Mouse (Mus musculus): ENCODE measurements around the gene Rex2.
"Not testable (repeated sequence)": the region's sequence is repeated elsewhere in the genome, so short reads cannot be mapped to it uniquely, and the experiment has no call there.

Gene Rex2

DNA sequence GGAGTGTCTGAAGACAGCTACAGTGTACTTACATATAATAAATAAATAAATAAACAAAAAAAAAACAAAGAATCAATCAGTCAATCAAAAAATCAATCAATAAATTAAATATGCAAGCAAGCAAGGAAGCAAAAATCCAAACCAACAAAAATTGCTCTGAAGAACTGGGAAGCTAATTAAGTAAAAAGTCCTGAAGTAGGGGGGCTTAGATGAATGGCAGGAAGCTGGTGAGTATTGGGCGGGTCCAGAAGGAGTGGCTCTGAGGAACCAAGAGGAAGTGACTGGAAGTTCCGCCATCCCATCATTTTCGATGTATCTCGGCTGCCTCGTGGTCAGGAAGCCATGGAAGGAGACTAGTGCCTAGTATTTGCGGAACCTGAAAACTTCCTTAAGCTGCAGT, at the start of gene Rex2:
Rex2 (plus strand) TSS at position 301 of the 400 bp plus-strand sequence.
- DNase-seq (ENCODE audit: low read depth) = not testable (repeated sequence)

DNA sequence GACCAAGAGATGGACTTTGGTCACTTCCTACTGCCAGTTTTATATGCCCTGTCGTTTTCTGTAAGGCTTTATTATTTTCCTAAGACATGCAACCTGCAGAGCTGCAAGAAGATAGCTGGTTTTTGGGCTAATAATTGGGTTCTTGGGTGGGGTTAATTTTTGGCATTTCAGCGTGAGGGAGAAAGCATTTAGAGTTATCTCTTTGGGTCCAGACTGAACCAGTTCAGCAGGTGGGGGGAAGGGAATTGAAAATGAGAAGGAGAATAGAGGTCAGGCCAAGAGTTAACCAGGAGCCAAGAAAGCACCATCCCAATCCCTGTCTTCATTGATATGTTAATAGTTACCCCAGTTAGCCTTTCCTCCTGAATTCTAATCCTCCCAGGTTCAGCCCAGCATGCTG, 45.1 kb upstream of the Rex2 start:
- not testable (repeated sequence) for DNase-seq (ENCODE audit: low read depth)

DNA sequence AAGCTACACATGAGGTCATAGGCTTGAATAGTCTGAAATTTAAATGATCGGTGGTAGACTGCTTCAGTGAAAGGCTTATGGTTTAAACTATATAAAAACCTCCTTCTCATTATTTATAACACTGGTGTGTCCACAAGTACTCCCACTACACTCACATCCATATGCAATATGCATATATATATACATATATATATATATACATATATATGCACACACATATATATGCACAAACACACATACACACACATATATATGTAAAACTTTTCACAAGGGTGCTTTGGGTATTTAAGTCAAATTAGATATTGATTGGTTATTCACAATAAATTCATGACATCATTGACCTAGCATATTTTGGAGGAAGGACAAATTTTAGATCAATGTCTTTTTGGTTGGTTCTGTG, 3.2 kb upstream of the Rex2 start:
- DNase-seq (ENCODE audit: low read depth) = not testable (repeated sequence)

DNA sequence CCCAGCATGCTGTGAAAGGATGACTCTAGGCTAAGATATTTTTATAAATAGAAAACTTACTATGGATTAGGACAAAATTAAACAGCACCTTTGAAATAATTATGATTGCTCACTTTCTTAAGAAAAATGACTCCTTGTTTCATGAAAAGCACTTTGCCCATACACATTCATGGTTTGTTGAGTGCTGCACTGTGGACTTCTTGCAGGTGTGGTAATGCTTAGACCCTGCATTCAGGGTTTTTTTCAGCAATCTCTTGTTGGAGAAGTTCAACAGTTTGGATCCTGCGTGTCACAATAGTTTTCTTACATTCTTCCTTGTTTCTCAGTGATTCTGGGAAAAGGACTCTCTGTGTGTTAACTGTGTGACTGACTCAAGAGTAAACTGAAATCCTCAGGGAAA, 4.7 kb downstream of the Rex2 start:
- not testable (repeated sequence) for DNase-seq (ENCODE audit: low read depth)

DNA sequence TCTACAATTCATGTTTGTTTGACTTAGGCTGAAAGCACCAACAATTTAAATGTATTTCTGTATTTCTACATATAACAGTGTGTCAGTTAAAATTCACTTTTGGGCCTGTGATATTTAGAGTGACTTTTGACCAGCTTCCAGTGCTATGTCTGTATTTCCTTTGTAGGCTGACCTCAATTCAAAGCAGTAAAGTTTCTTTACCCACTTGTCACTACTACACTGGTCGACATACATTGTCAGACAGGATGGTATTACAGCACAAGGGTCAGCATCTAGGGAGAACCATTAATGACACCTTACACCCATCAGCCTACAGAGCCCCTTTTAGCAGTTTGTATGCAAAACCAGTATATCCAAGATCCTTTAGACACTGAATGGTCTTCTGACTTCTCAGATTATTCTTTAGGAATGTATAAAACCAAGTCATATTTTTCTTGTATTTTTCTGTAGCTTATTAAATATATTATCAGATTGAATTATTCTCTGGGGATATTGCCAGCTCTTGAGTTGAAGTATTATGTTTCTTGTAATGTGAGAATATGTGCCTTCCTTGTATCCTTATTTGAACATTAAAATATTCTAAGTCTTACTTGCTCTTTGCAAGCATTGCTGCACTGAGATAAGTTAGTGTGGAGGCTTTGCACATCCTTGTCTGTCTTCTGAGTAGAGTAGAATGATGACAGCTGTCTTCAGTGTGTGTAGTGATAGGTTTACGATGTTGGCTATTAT, 9.8 kb downstream of the Rex2 start:
- not testable (repeated sequence) for DNase-seq (ENCODE audit: low read depth)

DNA sequence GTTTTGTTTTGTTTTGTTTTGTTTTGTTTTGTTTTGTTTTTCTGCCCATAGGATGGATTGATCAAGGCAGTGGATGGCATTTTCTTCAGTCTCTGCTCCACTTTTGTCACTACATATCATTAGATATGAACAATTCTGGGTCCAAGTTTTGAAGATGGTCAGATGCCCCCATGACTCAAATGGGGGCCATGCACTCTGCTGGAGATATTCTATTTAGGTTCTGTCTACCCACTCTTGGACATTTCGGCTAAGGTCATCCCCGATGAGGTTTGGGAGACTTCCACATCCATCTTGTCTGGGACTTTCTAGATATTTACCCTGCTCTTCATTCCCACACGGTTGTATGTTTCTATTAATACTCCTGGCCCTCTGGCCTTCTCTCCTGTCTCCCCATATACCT, 42.1 kb downstream of the Rex2 start:
- DNase-seq (ENCODE audit: low read depth) = not testable (repeated sequence)

DNA sequence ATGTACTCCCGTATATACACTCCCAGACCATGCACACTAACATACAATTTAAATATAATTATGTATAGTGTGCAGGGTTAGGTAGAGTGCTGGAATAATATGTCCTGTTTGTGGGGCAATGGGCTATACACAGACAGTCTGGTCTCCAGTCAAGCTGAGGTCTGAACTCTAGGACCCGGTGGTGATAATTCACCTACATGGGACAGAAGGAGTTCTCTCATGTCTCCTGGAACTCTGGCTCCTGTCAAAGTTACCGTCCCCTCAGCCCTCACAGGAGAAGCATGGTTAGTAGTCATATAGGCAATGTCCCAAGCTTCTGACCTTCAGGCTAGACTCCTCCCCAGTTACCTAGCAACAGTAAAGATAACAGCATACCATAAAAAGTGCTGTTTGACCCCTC, 44.2 kb downstream of the Rex2 start:
- DNase-seq (ENCODE audit: low read depth) = not testable (repeated sequence)

DNA sequence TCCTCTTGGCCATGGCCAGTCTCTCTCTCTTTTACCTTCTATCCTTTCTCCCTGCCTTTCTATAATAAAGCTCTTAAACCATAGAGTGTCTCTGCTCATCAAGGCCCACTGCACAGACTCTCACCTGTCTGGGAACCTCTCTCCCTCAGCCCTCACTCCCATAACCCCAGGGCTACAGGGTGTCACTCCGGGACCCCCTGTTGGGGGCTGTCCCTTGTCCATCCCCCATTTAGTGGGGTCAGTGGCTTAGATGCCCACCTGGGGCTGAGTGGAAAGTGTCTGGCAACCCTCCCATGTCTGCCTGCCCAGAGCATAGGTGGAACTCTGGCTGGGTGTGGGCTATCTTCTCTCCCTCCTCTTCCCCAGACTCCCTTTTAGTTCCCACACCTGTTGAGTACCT, 44.7 kb downstream of the Rex2 start:
- not testable (repeated sequence) for DNase-seq (ENCODE audit: low read depth)

DNA sequence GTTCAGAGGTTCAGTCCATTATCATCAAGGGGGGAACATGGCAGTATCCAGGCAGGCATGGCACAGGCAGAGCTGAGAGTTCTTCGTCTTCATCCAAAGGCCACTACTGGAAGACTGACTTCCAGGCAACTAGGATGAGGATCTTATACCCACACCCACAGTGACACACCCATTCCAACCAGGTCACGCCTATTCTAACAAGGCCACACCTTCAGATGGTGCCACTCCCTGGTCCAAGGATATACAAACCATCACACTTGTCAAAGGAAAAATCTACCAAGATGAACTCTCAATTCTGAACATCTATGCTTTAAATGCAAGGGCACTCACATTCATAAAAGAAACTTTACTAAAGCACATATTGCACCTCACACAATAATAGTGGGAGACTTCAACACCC, 74.0 kb downstream of the Rex2 start:
- not testable (repeated sequence) for DNase-seq (ENCODE audit: low read depth)

DNA sequence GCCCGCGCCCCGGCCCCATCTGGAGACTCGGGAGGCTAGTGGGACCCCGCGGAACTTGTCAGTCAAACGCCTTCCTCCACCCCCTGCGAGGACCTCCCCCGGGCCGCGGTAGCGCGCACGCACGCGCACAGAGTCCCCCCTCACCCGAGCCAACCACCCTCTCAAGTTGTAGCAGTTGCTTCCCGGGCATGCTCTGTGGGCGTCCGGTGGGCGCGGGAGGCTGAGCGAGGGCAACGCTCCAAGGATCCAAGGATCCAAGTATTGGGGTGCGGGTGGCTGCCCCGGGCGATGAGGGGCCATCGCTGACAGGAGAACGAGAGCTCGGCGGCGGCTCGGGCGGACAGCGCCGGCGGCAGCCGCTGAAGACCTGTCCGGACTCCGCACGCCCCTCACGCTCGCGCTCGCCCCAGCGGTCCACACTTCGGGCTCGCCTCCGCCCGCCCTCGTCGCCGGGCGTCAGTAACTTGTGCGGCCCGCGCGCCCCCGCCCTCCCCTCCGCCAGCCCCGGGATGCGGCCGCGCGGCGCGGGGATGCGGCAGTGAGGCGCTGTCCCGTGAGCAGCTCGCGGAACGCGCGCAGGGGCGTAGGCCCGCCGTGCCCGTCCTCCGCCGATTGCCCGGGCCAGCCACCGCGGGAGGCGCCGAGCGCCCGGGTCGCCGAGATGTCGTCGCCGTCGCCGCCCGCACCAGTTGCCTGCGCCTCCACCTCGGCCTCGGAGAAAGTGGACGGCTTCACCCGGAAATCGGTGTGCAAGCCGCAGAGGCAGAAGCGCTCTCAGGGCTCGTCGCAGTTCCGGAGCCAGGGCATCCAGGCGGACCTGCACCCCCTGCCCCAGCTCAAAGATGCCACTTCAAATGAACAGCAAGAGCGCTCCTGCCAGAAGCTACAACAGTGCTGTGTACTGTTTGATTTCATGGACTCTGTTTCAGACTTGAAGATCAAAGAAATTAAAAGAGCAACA, 80.3 kb downstream of the Rex2 start:
- not testable (repeated sequence) for DNase-seq (ENCODE audit: low read depth)

DNA sequence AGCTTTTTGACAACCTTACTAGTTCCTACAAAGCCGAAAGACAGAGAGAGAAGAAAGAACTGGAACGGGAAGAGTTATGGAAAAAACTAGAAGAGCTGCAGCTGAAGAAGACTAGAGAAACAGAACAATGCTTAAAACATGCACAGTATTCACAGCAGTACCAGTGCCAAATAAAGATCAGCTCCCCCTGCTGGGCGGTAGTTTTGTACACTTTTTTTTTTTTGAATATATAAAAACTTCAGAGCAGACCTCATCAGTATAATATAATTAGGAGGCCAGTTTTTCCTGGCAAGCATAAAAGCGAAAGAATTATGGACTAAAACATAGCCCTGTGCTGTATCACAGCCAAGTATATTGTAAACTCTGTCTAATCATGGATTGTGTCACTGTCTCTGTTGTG, 82.2 kb downstream of the Rex2 start:
- DNase-seq (ENCODE audit: low read depth) = not testable (repeated sequence)
